Comparison of ENCODE assay signal across 26 mouse cellular contexts in the genomic region with DNA sequence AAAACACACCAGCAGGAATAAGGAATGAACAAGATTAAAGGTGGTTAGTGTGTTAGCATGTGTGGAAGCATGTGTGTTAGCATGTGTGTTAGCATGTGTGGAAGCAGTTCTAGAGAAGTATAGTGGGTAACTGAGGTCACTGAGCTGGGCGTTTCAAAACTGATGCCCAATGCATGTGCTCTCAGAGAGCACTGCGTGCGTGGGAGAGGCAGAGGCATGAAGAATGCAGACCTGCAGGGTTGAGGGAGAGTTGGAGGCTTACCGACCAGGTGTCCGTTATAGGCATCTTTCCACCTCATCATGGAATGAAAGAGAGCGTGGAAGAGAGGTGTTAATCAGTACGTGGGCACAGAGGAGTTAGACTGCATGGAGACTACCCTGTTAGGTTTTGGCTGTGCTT. TPM values are rescaled to one million over a fixed set of nuclear protein-coding genes. Genes with fewer than 3 reads are reported as not detected.
"Had no signal": no experiment of that assay in that cellular context is flagged by ENCODE, and none has a peak within 500 bp of the region (broad histone marks: within the 10 kb centered on the region; RNA-seq: fewer than 3 reads in every experiment).

No protein-coding gene starts in this region.

- H3K9me3 ChIP-seq: hindbrain, embryonic 10.5 days; hindbrain, embryonic 12.5 days; intestine, embryonic 15.5 days; limb, embryonic 10.5 days; limb, embryonic 12.5 days; liver, embryonic 13.5 days had no signal

- H3K9ac ChIP-seq: hindbrain, embryonic 12.5 days; hindbrain, embryonic 14.5 days; intestine, embryonic 15.5 days; limb, embryonic 12.5 days; liver, embryonic 13.5 days had no signal

- H3K4me2 ChIP-seq: heart, embryonic 11.5 days; hindbrain, embryonic 12.5 days; hindbrain, embryonic 14.5 days; intestine, embryonic 15.5 days; limb, embryonic 12.5 days; liver, embryonic 11.5 days; liver, embryonic 13.5 days had no signal

- DNase-seq: gastrocnemius, adult 2 months; gastrocnemius, postnatal 10 days; gastrocnemius, postnatal 25 days; heart, postnatal 10 days; heart, postnatal 4 days; kidney, adult 18-20 months; kidney, adult 8-10 months; kidney, postnatal 10 days; kidney, postnatal 25 days; kidney, postnatal 4 days; liver; liver, embryonic 13.5 days had no signal

- H3K27me3 ChIP-seq: hindbrain, embryonic 12.5 days; intestine, embryonic 15.5 days; limb, embryonic 12.5 days; liver, embryonic 13.5 days had no signal

- H3K4me3 ChIP-seq: gastrocnemius, adult 2 months; hindbrain, embryonic 10.5 days; hindbrain, embryonic 12.5 days; intestine, embryonic 15.5 days; left cerebral cortex, adult 2 months; limb, embryonic 10.5 days; limb, embryonic 12.5 days; liver, embryonic 13.5 days had no signal

- H3K36me3 ChIP-seq: hindbrain, embryonic 10.5 days; hindbrain, embryonic 12.5 days; intestine, embryonic 15.5 days; limb, embryonic 10.5 days; limb, embryonic 12.5 days; liver, embryonic 13.5 days had no signal

- ATAC-seq: hindbrain, embryonic 16.5 days; inflammation-experienced regulatory T-cells, adult 6 months; intestine, embryonic 15.5 days; intestine, postnatal 0 days had no signal

- H3K4me1 ChIP-seq: hindbrain, embryonic 12.5 days; limb, embryonic 12.5 days had no signal

- H3K27ac ChIP-seq: gastrocnemius, adult 2 months; hindbrain, embryonic 10.5 days; hindbrain, embryonic 12.5 days; hindbrain, embryonic 14.5 days; intestine, embryonic 15.5 days; left cerebral cortex, adult 2 months; limb, embryonic 10.5 days; limb, embryonic 12.5 days; liver, embryonic 13.5 days had no signal

RNA-seq across cellular contexts. Expression of a gene that starts 26.2 kb away (rescaled TPM):
- total RNA-seq: gastrocnemius, adult 2 months; gastrocnemius, postnatal 25 days; heart, postnatal 10 days; heart, postnatal 4 days; left cerebral cortex, postnatal 14 days; left cerebral cortex, postnatal 36 days had no signal
- polyA plus RNA-seq: hindbrain, embryonic 12.5 days; limb, embryonic 10.5 days; limb, embryonic 12.5 days had no signal
